Mouse (Mus musculus) C2C12 (cell line): ENCODE measurements around the gene Cntnap5a.

ENCODE experiments used
- CEBPB ChIP-seq: IDR thresholded peaks from one replicate; pipeline ENCODE4 v1.6.1; 2011; ENCODE audit warnings: low read depth, mild to moderate bottlenecking, control low read depth, moderate library complexity
- CTCF ChIP-seq: IDR thresholded peaks from one replicate; pipeline ENCODE4 v1.5.1; 2011; ENCODE audit not compliant: control insufficient read depth, insufficient read depth, insufficient read length
- FOSL1 ChIP-seq: IDR thresholded peaks from one replicate; pipeline ENCODE4 v1.8.0; 2011; ENCODE audit warnings: mild to moderate bottlenecking, low read length; ENCODE audit not compliant: poor library complexity, insufficient read depth, severe bottlenecking
- USF1 ChIP-seq: IDR thresholded peaks from one replicate; pipeline ENCODE4 v1.6.1; 2011; ENCODE audit warnings: low read depth, mild to moderate bottlenecking, control low read depth, moderate library complexity

- TF ChIP-seq CTCF, result no peak
- no peak for TF ChIP-seq FOSL1
- no peak for TF ChIP-seq USF1
- TF ChIP-seq CEBPB, result no peak
Observed at GRCm38 (mm10) chr1:116313269-116313668, 628.7 kb downstream of the Cntnap5a start.
